Mouse (Mus musculus): ENCODE measurements around the gene Gm21915.

The Gm21915 gene

GRCm38 (mm10) chr9:40666190-40666803 lies 4.1 kb upstream of the Gm21915 start:
- DNase-seq (ENCODE audit: low spot score), result no peak

- no peak for DNase-seq (ENCODE audit: low spot score)
Measured at GRCm38 (mm10) chr9:40671323-40671930, 1.0 kb downstream of the Gm21915 start.

- DNase-seq (ENCODE audit: low spot score), result no peak
Measured at GRCm38 (mm10) chr9:40675203-40675958, 5.0 kb downstream of the Gm21915 start.

DNA sequence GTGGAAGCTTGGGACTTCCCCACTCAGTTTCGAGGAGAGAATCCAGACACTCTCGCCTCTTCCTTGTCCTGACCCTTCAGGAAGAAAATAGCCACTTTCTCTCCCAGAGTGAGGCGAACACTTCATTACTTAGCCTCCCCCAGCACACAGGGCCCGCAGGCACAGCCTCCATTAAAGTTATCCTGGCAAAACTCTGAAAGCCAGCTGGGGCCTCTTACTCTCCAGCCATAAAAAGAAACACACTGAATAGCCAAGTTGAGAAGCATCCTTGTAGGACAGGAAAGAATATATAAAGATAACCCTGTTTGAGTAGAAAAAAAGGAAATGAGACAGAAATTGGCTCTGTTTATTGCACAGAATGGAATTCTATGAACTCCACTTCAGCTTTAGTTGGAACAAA lies 8.2 kb downstream of the Gm21915 start:
- DNase-seq (ENCODE audit: low spot score), result no peak

DNA sequence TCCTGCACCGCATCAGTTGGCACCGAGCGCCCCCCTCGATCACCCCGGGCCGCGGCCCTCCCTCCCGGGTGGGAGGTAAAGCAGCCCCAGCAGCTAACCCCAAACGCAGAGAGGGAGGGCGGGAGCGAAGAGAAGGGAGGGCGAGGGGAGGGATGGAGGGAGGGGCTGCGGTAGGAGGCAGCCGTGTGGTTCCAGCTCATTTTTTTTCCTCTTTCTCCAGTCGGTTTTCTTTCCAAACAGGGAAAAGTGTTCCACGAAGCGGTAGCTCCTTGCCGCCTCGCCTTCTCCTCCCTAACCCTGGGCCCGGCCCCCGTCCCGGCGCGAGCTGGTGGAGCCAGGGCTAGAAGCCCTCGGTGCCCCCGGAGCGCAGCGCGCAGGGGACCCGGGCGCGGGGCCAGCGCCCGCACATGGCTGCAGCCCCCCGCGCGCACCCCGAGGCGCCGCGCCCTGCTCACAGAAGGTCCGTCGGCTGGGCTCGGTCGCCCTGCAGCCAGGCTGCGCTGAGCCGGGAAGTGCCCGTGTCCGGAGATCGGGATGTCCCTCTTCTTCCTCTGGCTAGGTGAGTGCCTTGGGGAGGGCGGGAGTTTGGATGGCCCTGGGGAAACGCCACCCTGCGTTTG lies 15.5 kb downstream of the Gm21915 start, which contains the start of gene Clmp:
Gene Clmp (plus strand): TSS at position 162 of the 620 bp plus-strand sequence.
- no peak for DNase-seq (ENCODE audit: low spot score)

DNA sequence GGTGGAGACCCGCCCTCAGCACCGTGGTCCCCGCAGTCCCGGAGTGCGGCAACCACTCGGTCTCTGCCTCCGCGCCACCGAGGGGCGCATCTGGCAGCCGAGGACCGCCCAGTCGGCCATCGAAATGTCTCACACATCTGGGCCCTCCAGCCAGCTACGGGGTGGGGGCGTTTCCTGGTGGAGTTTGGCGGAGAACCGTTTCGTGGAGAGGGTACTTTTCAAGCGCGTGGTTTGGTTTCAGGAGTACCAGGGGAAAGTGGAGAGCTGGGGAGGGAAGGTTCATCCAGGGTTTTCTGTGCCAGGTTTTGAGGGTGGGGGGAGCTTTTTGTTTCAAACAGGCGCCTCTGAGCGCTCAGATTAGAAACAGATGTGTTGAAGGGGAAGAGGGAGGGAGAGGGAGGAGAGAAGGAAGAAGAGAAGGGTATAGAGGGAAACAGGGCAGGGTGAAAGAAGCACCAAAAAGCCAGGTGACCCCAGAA lies 16.0 kb downstream of the Gm21915 start:
- no peak for DNase-seq (ENCODE audit: low spot score)

DNA sequence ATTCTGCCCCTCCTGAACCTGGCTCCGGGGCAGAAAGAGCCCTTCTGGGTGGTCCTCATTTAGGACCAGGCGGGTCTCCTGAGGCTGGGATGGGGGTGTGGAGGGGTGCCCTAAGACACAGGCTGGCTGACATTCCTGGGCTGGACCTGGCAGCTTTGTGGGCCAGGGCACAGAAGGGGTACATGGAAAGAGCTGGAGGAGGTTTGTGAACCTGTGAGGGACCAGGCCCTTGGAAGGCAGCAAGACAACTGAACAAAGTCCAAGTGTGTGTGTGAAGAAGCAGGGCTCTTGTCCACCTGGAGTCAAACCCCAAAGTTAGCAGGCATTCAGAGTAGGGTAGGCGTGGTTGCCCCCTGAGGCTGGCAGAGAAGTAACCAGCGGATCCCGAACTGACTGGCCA lies 16.6 kb downstream of the Gm21915 start:
- DNase-seq (ENCODE audit: low spot score), result no peak

DNA sequence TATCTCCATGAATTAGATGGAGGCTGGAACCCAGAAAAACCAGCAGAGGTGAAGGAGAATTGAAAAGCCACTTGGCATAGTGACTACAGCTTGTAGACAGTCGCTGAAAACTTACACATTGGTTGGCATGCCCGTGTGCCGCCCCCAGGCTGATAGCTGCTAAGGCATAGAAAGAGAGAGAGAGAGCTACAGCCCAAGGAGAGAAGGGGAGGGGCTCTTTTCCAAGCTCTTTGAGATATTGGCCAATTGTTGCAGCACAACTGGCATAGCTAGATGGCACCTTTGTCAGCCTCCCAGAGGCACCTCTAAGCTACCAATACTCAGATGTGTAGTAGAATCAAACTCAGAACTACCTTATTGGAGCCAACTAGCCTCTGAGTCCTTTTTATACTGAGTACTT lies 17.1 kb downstream of the Gm21915 start:
- DNase-seq (ENCODE audit: low spot score), result no peak

- DNase-seq (ENCODE audit: low spot score), result no peak
Measured at GRCm38 (mm10) chr9:40690511-40690910, 20.1 kb downstream of the Gm21915 start.

- DNase-seq (ENCODE audit: low spot score), result no peak
Measured at GRCm38 (mm10) chr9:40693026-40693425, 22.6 kb downstream of the Gm21915 start.

DNA sequence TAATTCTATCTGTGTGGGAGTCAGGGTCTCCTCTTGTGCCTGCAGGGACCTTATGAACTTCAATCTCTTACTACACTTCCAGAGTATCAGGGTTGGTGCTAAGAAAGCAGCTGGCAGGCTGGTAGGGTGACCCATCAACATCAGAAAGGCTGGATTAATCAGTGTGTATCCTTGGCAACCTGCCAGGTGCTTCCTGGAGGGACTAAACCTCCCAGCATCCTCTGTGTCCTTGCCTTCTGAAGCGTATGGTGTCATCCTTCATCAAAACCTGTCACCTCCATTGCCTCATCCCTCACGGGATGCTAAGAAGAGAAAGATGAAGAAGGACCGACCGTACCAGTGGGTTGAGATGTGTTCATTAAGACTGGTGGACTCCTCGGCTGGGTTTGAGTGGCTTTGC lies 23.4 kb downstream of the Gm21915 start:
- DNase-seq (ENCODE audit: low spot score), result no peak

DNA sequence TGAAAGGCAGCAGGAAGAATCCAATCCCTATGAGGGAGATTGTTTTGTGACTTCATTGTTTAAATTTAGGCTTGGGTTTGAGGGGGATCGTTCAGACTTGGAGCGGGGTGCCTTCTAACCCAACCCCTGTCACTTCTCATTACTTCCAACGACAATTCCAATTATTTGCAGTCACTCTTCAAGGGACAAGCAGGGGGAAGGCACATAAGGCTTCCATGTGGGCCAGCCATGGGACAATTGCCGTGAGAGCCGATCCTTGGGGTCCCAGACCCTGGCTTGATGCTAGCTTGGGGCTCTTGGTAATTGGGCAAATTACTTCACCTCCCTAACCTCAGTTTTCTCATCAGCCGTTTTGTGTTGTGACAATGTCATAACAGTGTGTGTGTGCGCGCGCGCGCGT lies 23.9 kb downstream of the Gm21915 start:
- no peak for DNase-seq (ENCODE audit: low spot score)

GRCm38 (mm10) chr9:40696086-40696485 lies 25.7 kb downstream of the Gm21915 start:
- DNase-seq (ENCODE audit: low spot score), result no peak

GRCm38 (mm10) chr9:40699194-40699593 lies 28.8 kb downstream of the Gm21915 start:
- DNase-seq (ENCODE audit: low spot score), result no peak

DNA sequence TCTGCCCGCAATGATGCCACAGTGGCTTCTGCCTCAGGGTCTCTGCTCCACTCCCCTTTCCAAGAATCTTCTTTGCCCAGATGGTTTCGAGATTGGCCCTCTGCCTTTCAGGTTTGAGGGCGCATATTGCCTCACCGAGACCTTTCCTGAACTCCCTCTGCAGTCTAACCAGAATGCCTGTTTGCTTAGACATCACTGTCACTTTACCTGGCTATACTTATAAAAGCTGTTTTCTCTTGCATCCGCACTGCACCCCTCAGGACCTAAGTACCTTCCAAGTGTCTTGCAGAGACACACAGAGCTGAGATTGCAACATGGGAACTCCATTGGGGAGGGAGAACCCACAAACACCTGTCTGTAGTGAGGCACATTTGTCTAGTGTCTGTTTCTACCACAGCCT lies 29.8 kb downstream of the Gm21915 start:
- no peak for DNase-seq (ENCODE audit: low spot score)

DNA sequence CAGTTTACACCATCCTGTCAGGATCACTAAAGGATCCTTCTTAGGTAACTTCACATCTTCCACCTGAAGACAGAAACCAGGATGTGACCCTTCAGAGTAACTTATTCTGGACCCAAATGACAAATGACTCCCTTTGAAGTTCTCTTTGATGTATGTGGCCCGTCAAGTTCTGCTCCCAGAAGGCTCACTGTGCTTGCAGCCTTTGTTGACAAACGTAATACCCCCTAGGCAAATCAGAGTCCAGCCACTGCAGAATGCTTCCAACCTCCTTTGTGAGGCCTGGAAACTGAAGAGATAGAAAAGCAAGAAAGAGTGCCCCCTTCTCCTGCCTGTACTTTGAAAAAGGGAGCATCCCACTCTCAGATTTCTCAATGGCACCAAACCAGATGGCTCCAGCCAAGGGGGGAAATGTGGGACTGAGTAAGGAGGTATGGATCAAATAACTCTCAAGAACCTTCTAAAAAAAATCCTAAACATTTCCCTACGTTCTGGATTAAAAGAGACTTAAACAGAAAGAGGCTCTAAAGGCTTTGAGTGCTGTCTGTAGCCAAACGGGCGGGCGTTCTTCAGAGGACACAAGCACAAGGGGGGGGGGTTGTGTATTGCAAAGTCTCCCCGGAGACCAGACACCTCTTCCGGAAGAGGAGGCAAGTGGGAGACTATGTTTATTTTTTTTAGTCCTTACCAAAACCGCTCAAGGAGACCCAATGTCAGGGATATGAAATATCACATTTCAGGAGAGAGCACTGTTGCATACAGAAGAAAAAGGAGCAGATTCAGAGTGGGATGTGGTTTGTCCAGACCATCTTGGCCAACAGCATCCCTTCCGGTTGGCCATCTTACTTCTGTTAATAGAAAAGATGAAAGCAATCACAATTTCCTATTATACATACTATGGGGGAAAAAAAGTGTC lies 34.2 kb downstream of the Gm21915 start:
- no peak for DNase-seq (ENCODE audit: low spot score)

DNA sequence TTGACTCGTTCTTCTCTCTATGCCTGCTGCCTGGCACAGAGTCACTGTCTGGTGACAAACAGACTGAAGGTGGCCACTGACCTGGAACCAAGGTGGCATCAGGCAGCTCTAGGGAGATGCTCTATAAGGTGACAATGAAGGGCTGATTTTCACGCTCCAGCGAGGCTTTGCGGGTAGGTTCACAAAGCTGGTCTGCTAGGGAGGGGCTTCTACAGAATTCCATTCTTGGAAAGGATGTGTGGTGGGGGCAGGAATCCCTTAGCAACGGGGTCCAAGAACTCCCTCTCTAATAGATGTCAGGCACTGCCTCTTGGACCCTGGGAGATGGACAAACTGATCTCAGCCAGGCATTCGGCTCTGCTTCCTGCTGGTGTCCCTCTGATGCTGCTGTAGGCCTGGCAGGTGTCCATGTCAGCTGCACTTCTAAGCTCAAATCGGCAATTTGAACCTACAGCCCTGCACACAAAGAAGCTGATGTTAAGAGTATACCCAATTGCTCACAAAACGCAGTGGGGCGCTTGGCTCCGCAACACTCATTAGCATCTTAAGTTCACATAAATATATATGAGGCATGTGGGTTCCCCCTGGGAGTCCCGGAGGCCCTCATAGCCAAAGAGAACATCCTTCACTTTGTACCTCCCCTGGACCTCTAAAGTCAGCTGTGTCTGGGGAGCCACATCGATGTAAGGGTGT lies 38.2 kb downstream of the Gm21915 start:
- no peak for DNase-seq (ENCODE audit: low spot score)

- no peak for DNase-seq (ENCODE audit: low spot score)
Measured at GRCm38 (mm10) chr9:40709141-40709537, 38.7 kb downstream of the Gm21915 start.

DNA sequence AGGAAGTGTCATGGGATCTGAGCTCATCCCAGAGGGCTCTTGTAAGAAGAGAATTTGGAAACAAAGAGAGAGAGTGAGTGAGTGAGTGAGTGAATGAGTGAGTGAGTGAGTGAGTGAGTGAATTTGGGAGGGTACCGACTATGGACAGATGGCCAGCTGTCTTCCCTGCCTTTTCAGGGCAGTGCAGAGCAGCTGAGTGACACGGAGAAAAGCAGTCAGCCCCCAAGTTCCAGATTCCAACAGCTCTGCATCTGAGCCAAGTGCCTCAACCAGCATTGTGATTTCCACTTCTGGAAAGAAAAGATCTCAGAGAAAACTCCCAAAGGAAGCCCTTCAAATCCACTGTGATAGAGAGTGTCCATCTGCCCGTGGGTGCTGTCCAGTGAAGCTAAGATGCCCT lies 39.2 kb downstream of the Gm21915 start:
- no peak for DNase-seq (ENCODE audit: low spot score)

DNA sequence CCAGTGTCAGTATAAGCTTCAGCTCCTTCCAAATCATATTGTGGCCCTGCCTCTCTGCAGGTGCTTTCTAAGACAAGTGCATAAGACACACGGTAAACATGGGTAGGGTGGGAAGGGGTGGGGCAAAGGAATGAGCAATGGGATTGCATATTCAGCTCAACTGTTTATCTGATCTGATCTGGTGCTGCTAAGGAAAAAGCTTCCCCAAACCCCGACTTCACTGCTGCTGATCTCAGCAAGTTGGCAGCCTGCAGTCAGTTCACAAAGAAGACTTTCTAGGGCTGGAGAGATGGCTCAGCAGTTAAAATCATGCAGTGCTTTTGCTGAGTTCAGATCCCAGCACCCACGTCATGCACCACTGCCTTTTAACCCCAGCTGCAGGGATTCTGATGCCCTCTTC lies 39.6 kb downstream of the Gm21915 start:
- no peak for DNase-seq (ENCODE audit: low spot score)

DNA sequence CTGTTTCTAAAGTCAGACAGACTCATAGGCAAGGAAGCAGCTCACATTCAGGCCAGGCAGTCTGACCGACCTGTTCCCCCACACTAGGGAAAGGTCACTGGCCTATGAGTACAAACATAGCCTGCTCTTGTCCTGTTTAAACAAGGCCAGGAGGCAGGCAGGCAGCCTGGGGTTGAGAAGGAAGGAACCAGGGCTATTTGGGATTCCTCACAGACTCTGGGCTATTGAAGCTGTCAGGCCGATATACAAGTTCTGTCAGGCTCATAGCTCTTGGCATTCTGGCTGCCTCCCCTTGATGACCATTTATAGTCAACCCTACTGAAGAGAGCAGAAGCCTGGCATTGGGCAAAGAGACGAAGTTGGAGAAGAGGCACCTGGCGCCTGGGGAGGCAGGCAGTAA lies 41.2 kb downstream of the Gm21915 start:
- DNase-seq (ENCODE audit: low spot score), result no peak

Measured in testis, postnatal 14 days (tissue).